Mouse (Mus musculus) kidney, adult 2 months (tissue): Measurements from ENCODE around the gene Adra2b. TPM values are rescaled to one million over a fixed set of nuclear protein-coding genes. Genes with fewer than 3 reads are reported as not detected.

Experiments
- DNase-seq: peaks from one replicate; pipeline ENCODE4 v3.0.0; 2021
- H3K27ac ChIP-seq: fragments of 200-500 bp; 2 replicates; pipeline ENCODE4 v1.5.1; 2012; ENCODE audit warnings: low read depth, low read length, control low read depth, inconsistent platforms; ENCODE audit not compliant: insufficient read depth
- H3K27me3 ChIP-seq: fragments of 200-500 bp; replicated peaks from 2 replicates; pipeline ENCODE4 v1.6.1; 2012; ENCODE audit warnings: mild to moderate bottlenecking, moderate library complexity, low read length, inconsistent platforms; ENCODE audit not compliant: control insufficient read depth, insufficient read depth
- H3K36me3 ChIP-seq: fragments of 200-500 bp; 2 replicates; pipeline ENCODE4 v1.6.1; 2012; ENCODE audit warnings: mild to moderate bottlenecking, moderate library complexity, low read length, inconsistent platforms; ENCODE audit not compliant: control insufficient read depth, insufficient read depth
- H3K4me1 ChIP-seq: fragments of 200-500 bp; 2 replicates; pipeline ENCODE4 v1.6.1; 2011; ENCODE audit warnings: low read length; ENCODE audit not compliant: control insufficient read depth, insufficient read depth
- H3K4me3 ChIP-seq: fragments of 200-500 bp; 2 replicates; pipeline ENCODE4 v1.5.1; 2011; ENCODE audit warnings: mild to moderate bottlenecking, low read depth, low read length, control low read depth; ENCODE audit not compliant: insufficient read depth
- CTCF ChIP-seq: fragments of 200-500 bp; conservative IDR thresholded peaks from 2 replicates; pipeline ENCODE4 v1.5.1; 2011; ENCODE audit warnings: low read depth, mild to moderate bottlenecking, control low read depth, low read length, moderate library complexity, mixed read lengths; ENCODE audit not compliant: insufficient read depth, insufficient read length
- POLR2A ChIP-seq: fragments of 200-500 bp; IDR thresholded peaks from one replicate; pipeline ENCODE4 v1.6.1; 2011; ENCODE audit warnings: low read depth, low read length, control low read depth
- WGBS: fragments of 180-500 bp; shearing (Covaris S2); methylation state at CpG from one replicate; pipeline ENCODE4 v1.1.7; 2018; 5-methylcytosine and 5-hydroxymethylcytosine counted together
- polyA plus RNA-seq: library from polyadenylated mRNA; depleted of rRNA; stranded (reverse); fragments of >200 nt; gene quantifications from 2 replicates; pipeline ENCODE4 v1.2.3, GENCODE M21; 2012

The Adra2b gene
- polyA plus RNA-seq, 1 experiment = 64.7 TPM

DNA sequence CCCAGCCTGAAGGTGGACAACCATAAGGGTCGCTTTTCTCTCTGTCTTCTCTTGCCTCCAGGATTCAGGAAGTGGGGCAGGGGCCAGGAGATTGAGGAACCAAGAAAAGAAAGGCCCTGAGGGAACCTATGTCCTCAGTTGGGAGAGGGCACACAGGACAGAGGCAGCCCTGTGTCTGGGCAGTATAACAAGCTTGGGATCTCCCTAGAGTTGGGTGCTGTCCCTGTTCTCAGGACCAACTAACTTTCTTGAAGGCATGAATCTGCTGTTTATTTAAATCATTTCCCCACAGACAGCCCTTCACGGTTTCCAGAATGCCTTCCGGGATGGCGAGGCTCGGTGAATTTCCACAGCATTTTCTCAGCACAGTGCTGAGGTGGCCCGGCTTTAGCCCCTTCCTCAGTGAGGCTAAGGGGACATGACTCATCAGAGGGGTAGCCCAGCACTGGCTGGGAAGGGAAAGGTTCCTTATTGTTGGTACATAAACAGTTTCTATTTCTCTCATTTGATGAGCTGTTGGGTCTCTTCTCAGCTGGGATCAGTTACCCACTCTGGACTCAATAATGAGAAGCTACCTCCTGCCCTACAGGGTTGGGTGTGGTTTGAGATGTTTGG, 40.2 kb upstream of the Adra2b start:
- no peak for TF ChIP-seq POLR2A
- no peak for TF ChIP-seq CTCF
- H3K27ac ChIP-seq = no peak overlapping the region
- WGBS = 82% methylated on average over 6 of the region's 6 CpGs
- no peaks in the 10 kb centered on the region for H3K4me1 ChIP-seq
- no peak overlapping the region for H3K4me3 ChIP-seq
- no peaks in the 10 kb centered on the region for H3K27me3 ChIP-seq
- no peak for DNase-seq
- no peaks in the 10 kb centered on the region for H3K36me3 ChIP-seq

GRCm38 (mm10) chr2:127323667-127324066, 39.3 kb upstream of the Adra2b start:
- TF ChIP-seq CTCF = no peak
- TF ChIP-seq POLR2A = no peak
- no peak for DNase-seq
- WGBS = 88% methylated on average over 1 of the region's 1 CpGs
- no peaks in the 10 kb centered on the region for H3K4me1 ChIP-seq
- H3K36me3 ChIP-seq = no peaks in the 10 kb centered on the region
- H3K27ac ChIP-seq = no peak overlapping the region
- H3K4me3 ChIP-seq = no peak overlapping the region
- no peaks in the 10 kb centered on the region for H3K27me3 ChIP-seq

DNA sequence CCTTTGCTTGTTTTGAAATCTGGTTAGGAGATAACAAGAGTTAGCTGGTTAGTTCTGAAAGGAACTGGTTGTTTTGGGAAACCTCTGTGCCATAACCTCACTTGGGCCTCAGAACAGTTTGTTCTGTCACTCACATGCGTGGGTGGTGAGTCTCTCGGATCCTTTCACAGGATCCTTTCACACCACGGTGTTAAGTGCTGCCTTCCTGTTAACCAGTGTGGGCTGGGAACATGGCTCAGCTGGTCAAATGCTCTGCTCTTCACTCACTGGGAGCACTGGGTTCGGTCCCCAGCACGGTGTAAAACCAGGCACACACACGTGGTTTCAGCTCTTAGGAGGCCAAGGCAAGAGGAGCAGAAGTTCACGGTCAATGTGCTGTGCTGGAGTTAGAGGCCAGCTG, 38.6 kb upstream of the Adra2b start:
- Histone ChIP-seq H3K27ac (no peak overlapping the region), H3K27me3 (no peaks in the 10 kb centered on the region), H3K36me3 (no peaks in the 10 kb centered on the region), H3K4me1 (no peaks in the 10 kb centered on the region), H3K4me3 (no peak overlapping the region)
- no peak for DNase-seq
- TF ChIP-seq POLR2A (no peak), CTCF (no peak)
- 58% methylated on average over 7 of the region's 7 CpGs for WGBS

DNA sequence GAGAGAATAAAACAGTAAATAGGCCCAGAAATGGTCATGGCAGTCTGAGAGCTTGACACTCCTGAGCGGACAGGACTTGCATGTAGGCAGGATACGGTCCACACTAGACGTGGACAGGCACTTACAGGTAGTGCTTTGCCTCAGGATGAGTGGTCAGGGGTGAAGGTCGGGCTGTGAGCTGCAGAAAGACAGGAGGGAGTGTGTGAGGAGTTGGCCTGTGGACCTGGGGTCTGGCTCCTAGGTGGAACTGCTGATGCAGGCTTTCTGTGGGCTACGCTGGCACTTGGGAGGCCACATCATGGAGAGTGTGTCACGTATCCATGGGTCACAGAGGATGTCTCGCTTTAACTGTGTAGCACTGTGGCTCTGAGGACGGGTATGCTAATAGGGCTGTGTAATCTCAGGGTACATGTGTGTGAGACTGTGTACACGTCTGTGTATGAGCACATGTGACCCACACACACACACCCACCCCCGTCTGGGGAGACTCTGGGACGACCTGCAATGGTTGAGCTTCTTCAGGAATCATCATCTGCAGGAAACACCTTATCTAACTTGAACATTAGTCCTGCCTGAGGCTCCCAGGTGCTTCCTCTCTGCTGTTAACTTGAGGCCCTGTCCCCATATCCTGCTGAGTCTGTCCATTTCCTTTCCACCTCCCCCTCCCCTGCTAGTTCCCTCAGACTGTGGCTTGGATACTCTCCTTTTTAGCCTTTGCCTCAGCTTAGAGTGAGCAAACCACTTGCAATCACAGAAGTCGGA, 34.7 kb upstream of the Adra2b start:
- Histone ChIP-seq H3K36me3 (no peaks in the 10 kb centered on the region), H3K27me3 (no peaks in the 10 kb centered on the region), H3K27ac (no peak overlapping the region), H3K4me1 (no peaks in the 10 kb centered on the region), H3K4me3 (no peak overlapping the region)
- DNase-seq = no peak
- WGBS = 75% methylated on average over 12 of the region's 12 CpGs
- TF ChIP-seq CTCF (no peak), POLR2A (no peak)

- no peaks in the 10 kb centered on the region for H3K4me1 ChIP-seq
- WGBS = 87% methylated on average over 14 of the region's 14 CpGs
- H3K4me3 ChIP-seq = no peak overlapping the region
- H3K27ac ChIP-seq = no peak overlapping the region
- H3K27me3 ChIP-seq = no peaks in the 10 kb centered on the region
- no peak for DNase-seq
- TF ChIP-seq POLR2A = no peak
- TF ChIP-seq CTCF = no peak
- H3K36me3 ChIP-seq = no peaks in the 10 kb centered on the region
These were observed 30.0 kb upstream of the Adra2b start for GRCm38 (mm10) chr2:127332807-127333570.

- no peaks in the 10 kb centered on the region for H3K27me3 ChIP-seq
- H3K36me3 ChIP-seq = no peaks in the 10 kb centered on the region
- no peak for DNase-seq
- TF ChIP-seq POLR2A (no peak), CTCF (no peak)
- H3K4me1 ChIP-seq = no peaks in the 10 kb centered on the region
- no peak overlapping the region for H3K27ac ChIP-seq
- H3K4me3 ChIP-seq = no peak overlapping the region
- 63% methylated on average over 5 of the region's 5 CpGs for WGBS
These were observed 28.9 kb upstream of the Adra2b start for GRCm38 (mm10) chr2:127333945-127334603.
